Mouse (Mus musculus): Measurements from ENCODE around the gene Vps13d. TPM values are rescaled to one million over a fixed set of nuclear protein-coding genes. Genes with fewer than 3 reads are reported as not detected.
A peak's percentile ranks its signal among the peaks of the same experiment; 100 is the strongest.

Vps13d gene
- total RNA-seq (2014; rRNA removed) (32.8 and 35.3 TPM in 2 replicates), polyA plus RNA-seq (2015; fragmentation: Nextera tagmentation; extraction: Ambion mirVana) (7.8 and 8.6 TPM in 2 replicates)

DNA sequence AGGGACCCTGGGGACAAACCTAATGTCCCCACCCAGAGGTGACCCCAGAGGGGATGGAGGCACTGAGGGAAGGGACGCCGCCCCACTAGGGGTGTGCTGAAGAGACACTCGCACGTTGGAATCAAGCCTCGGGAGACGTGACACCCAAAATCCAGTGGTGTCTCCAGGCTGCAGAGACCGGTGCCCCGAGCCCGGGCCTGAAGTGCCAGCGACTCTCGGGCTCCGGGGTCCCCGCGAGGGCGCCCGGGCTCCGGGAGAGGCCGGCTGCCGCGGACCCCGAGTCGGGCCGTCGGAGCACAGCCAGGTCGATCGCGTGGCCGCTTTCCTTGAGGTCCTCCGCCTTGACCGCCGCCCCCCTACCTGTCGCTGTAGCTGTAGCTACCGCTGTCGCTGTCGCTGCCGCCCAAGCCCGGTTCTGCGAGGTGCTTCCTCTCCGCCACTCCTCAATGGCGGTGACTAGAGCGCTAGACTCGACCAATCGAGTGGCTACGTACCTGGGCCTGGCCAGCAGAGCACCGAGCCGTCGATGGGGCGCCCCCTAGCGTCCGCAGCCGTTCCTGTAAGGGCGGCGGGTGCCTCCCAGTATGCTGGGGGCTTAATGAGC is at the start of gene Vps13d:
Vps13d (minus strand) TSS at position 447 of the 604 bp plus-strand sequence.
- H3K9ac ChIP-seq (replicated peaks; ENCODE audit: low read length) = peak within 1 kb of the TSS; percentile 91
- no peaks in the 10 kb centered on the region for H3K9me3 ChIP-seq (ENCODE audit: low read length)
- under 1% methylated on average over 50 of the region's 53 CpGs for WGBS
- DNase-seq (ENCODE audit: low spot score) (peak; percentile 97), ATAC-seq (peak; percentile 97)
- peak; percentile 100 for TF ChIP-seq CTCF (IDR thresholded peaks at IDR 0.05; ENCODE audit: low read depth)
- peak within 1 kb of the TSS; percentile 82 for H3K27ac ChIP-seq
- H3K36me3 ChIP-seq (ENCODE audit: insufficient read depth, low read length) = peaks cover 8% of the 10 kb centered on the region; the same call in 1 of the 2 replicates
- peak within 1 kb of the TSS; percentile 90 for H3K4me2 ChIP-seq (ENCODE audit: low read depth, low read length)
- H3K27me3 ChIP-seq (ENCODE audit: insufficient read depth, low read length) = no peaks in the 10 kb centered on the region
- peak within 1 kb of the TSS; percentile 96 for H3K4me3 ChIP-seq (ENCODE audit: low read length)
- H3K4me1 ChIP-seq (ENCODE audit: insufficient read depth, low read length) = peaks cover 8% of the 10 kb centered on the region

DNA sequence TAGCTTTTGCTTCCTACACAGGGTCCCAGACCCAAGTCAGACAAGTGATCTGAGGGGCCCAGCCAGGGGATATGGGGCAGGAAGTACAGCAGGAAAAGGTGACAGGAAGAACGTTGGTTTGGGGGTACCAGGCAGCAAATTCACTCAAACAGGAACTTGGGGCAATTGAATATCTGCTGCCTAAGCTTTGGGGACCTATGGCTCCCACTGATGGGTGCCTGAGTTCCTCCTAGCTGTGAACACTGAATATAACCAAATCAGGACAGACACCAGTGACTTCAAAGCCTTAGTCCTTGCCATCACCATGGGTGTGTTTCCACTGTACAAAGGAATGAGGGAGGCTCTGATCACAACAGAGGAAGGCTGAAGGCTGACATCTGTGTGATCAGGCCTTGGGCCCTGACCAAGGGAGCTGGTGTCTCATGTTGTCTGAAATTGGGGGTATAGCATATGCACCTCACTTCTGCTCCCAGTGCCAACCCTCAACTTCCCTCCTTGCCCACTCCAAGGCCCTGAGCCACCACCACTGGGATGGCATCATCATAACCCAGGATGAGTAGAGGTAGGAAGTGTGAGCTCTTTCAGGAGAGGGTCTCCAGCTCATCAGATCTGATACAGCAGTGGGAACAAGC is 48.0 kb upstream of the Vps13d start:
- Histone ChIP-seq H3K4me2 (ENCODE audit: low read depth, low read length) (no peak overlapping the region), H3K9ac (replicated peaks; ENCODE audit: low read length) (no peak overlapping the region), H3K4me3 (ENCODE audit: low read length) (no peak overlapping the region), H3K4me1 (ENCODE audit: insufficient read depth, low read length) (peaks cover 8% of the 10 kb centered on the region; the same call in 1 of the 2 replicates), H3K27ac (no peak overlapping the region), H3K27me3 (ENCODE audit: insufficient read depth, low read length) (0 out of 2 replicates have a peak, but pooled peaks cover 5% of the 10 kb centered on the region), H3K9me3 (ENCODE audit: low read length) (no peaks in the 10 kb centered on the region), H3K36me3 (ENCODE audit: insufficient read depth, low read length) (no peaks in the 10 kb centered on the region)
- ATAC-seq = no peak
- no peak for DNase-seq (ENCODE audit: low spot score)
- WGBS = 63% methylated on average over 1 of the region's 1 CpGs
- no peak for TF ChIP-seq CTCF (IDR thresholded peaks at IDR 0.05; ENCODE audit: low read depth)

DNA sequence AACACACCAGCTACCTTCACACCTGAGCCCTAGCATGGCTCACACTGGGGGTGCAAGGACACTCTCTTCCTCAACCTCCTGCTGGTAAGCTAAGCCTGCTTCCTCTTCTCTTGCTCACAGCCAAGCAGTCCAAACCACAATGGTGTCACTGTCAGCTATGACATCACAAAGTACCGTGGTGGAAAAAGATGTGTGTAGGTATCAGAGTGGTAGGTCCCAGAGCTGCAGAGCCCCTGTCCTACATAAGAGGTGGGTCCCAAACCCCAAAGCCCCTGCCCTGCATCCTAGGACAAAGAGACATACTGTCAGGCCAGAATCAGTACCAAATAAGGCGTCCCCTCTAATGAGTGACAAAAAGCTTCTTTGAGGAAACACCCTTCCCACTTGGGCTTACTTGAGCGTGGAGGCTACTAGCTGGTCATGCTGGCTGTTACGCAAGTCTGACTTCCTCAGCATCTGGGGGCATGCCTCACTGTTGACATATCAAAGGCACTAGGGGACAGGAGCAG is 46.0 kb upstream of the Vps13d start:
- no peak for TF ChIP-seq CTCF (IDR thresholded peaks at IDR 0.05; ENCODE audit: low read depth)
- WGBS = 79% methylated on average over 4 of the region's 4 CpGs
- H3K4me1 ChIP-seq (ENCODE audit: insufficient read depth, low read length) = no peaks in the 10 kb centered on the region
- DNase-seq (ENCODE audit: low spot score) (no peak), ATAC-seq (no peak)
- no peak overlapping the region for H3K4me2 ChIP-seq (ENCODE audit: low read depth, low read length)
- H3K36me3 ChIP-seq (ENCODE audit: insufficient read depth, low read length) = no peaks in the 10 kb centered on the region
- H3K4me3 ChIP-seq (ENCODE audit: low read length) = no peak overlapping the region
- H3K9ac ChIP-seq (replicated peaks; ENCODE audit: low read length) = no peak overlapping the region
- H3K27ac ChIP-seq = no peak overlapping the region
- no peaks in the 10 kb centered on the region for H3K27me3 ChIP-seq (ENCODE audit: insufficient read depth, low read length)
- H3K9me3 ChIP-seq (ENCODE audit: low read length) = no peaks in the 10 kb centered on the region

DNA sequence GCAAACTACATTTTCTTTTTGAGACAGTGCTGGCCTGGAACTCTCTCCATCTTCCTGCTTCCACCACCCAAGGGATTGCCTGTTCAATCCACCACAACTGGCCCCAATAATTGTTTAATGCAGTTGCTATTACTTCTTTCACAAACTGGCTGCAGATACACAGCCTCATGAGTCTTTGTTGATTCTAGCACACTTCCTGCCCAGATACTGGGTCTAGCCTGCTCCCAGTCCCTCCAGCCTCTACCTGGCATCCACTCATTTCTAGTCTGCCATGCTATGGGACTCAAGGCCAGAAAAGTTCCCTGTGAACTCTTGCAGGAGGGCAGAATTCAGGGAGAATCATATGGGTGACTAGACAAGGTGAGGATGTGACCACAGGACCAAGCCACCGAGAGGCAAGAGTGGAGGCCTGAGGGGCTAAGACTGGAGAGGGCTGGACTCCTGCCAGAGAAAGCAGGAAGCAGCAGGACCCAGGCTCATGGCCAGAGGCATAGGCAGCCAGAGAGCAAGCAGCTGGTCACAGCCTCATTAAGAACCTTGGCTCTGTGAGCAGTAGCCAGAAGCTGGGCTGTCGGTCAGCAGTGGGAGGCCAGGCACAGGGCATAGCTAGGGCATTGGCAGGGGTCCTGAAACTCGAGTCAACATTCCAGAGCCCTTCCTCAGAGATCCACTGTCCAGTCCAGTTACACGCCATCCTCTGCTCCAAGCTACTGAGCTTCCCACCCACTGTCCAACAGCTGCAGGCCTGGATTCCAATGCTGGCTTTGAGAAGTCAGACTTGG is 44.4 kb upstream of the Vps13d start:
- TF ChIP-seq CTCF (IDR thresholded peaks at IDR 0.05; ENCODE audit: low read depth) = no peak

DNA sequence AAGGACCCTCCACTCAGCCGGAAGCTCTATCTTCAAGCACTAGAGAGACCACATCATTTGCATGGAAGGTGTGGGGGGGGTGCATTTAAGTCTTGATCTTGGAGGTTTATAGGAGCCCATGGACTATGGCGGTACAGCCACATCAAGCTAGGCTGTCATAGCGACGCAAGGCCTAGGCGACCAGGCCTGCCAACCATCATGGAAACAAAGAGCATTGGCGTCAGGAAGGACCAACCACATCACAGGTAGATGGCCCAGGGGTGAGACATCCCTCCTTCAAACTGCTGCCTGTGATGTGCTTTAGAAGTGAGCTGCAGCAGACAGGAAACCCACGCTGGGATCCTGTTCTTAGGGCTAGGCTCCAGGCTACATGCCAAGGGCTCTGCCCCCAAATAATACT is 41.2 kb upstream of the Vps13d start:
- Histone ChIP-seq H3K36me3 (ENCODE audit: insufficient read depth, low read length) (no peaks in the 10 kb centered on the region), H3K9me3 (ENCODE audit: low read length) (no peaks in the 10 kb centered on the region), H3K4me2 (ENCODE audit: low read depth, low read length) (no peak overlapping the region), H3K9ac (replicated peaks; ENCODE audit: low read length) (no peak overlapping the region), H3K27ac (no peak overlapping the region), H3K4me3 (ENCODE audit: low read length) (no peak overlapping the region), H3K27me3 (ENCODE audit: insufficient read depth, low read length) (no peaks in the 10 kb centered on the region), H3K4me1 (ENCODE audit: insufficient read depth, low read length) (no peaks in the 10 kb centered on the region)
- TF ChIP-seq CTCF (IDR thresholded peaks at IDR 0.05; ENCODE audit: low read depth) = no peak
- no peak for DNase-seq (ENCODE audit: low spot score)
- ATAC-seq = no peak
- WGBS = 88% methylated on average over 7 of the region's 7 CpGs

More for the DNA sequence above, 44.4 kb upstream of the Vps13d start:
- H3K4me2 ChIP-seq (ENCODE audit: low read depth, low read length) = no peak overlapping the region
- H3K27me3 ChIP-seq (ENCODE audit: insufficient read depth, low read length) = no peaks in the 10 kb centered on the region
- H3K36me3 ChIP-seq (ENCODE audit: insufficient read depth, low read length) = no peaks in the 10 kb centered on the region
- no peak overlapping the region for H3K4me3 ChIP-seq (ENCODE audit: low read length)
- H3K9ac ChIP-seq (replicated peaks; ENCODE audit: low read length) = no peak overlapping the region
- H3K27ac ChIP-seq = no peak overlapping the region
- peak; percentile 79 for DNase-seq (ENCODE audit: low spot score)
- 19% methylated on average over 4 of the region's 4 CpGs for WGBS
- peak; percentile 88 for ATAC-seq
- H3K4me1 ChIP-seq (ENCODE audit: insufficient read depth, low read length) = no peaks in the 10 kb centered on the region
- H3K9me3 ChIP-seq (ENCODE audit: low read length) = no peaks in the 10 kb centered on the region

DNA sequence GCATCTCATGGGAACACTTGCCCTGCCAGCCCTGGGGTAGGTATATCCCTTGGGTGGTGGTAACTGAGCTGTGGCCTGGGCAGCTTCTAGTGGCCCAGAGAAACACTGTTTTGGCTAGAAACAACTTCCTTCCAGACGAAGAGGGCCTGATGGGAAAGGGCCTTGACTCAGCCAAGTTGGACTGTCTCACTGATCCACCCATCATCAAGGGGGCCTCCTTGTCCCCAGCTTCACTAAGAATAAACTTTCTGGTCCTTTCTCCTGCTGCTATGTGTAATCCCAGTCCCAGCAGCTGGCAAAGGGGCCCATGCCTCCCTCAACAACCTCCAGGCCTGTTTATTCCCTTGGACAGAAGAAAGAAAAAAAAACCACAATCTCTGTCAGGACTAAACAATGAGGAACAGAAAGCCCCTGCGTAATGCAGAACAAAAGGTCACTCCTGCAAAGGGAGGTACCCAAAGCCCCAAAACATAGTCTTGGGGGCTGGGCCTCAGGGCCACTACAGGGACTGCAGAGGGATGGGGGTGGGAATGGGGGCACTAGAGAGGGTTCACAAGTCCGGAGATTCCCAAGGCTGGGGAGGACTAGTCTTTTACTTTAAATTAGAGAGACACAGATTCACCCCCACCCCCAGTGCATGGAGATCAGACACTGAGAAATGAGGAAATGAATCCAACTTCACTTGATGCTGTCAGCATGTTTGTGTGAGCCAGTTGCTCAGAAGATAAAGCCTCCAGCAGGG is 38.9 kb upstream of the Vps13d start:
- no peak overlapping the region for H3K9ac ChIP-seq (replicated peaks; ENCODE audit: low read length)
- no peak overlapping the region for H3K4me2 ChIP-seq (ENCODE audit: low read depth, low read length)
- ATAC-seq = no peak
- no peaks in the 10 kb centered on the region for H3K9me3 ChIP-seq (ENCODE audit: low read length)
- no peak for DNase-seq (ENCODE audit: low spot score)
- no peak overlapping the region for H3K27ac ChIP-seq
- no peak for TF ChIP-seq CTCF (IDR thresholded peaks at IDR 0.05; ENCODE audit: low read depth)
- H3K4me3 ChIP-seq (ENCODE audit: low read length) = no peak overlapping the region
- H3K27me3 ChIP-seq (ENCODE audit: insufficient read depth, low read length) = no peaks in the 10 kb centered on the region
- no peaks in the 10 kb centered on the region for H3K4me1 ChIP-seq (ENCODE audit: insufficient read depth, low read length)
- no peaks in the 10 kb centered on the region for H3K36me3 ChIP-seq (ENCODE audit: insufficient read depth, low read length)
- 30% methylated on average over 3 of the region's 3 CpGs for WGBS

Measured in hindbrain, postnatal 0 days (tissue).